Comparison of ENCODE assay signal across 14 mouse cellular contexts in genomic region chr7:34291265-34291664, GRCm38 (mm10). TPM values are rescaled to one million over a fixed set of nuclear protein-coding genes. Genes with fewer than 3 reads are reported as not detected.
DNase-seq lines count a peak whose midpoint lies in the region; ATAC-seq and TF ChIP-seq lines count a peak whose summit lies in the region.
"Had no signal": no experiment of that assay in that cellular context is flagged by ENCODE, and none has a peak within 500 bp of the region (broad histone marks: within the 10 kb centered on the region; RNA-seq: fewer than 3 reads in every experiment).

No protein-coding gene starts in this region.

- no peak for DNase-seq in kidney, adult 9 months
- peak; percentile 23 for DNase-seq in 3T3-L1 (ENCODE audit: low read depth, low spot score)
- DNase-seq in MEL (ENCODE audit: low read depth, low spot score), result peak; percentile 21
- peak; percentile 51 for DNase-seq in lung, postnatal 10 days
- no peak for DNase-seq in spleen, adult 12 weeks (ENCODE audit: low spot score)
- DNase-seq: right cerebral cortex, postnatal 14 days; thymus, postnatal 25 days had no signal

- TF ChIP-seq RAD21 in MEL (IDR thresholded peaks at IDR 0.05; ENCODE audit: low read depth, low read length), result no peak

- no peaks in the 10 kb centered on the region for H3K9me3 ChIP-seq in kidney, embryonic 14.5 days (ENCODE audit: control insufficient read depth, low read length)
- H3K9me3 ChIP-seq in MEL (replicated peaks; ENCODE audit: insufficient read depth, low read length), result no peaks in the 10 kb centered on the region
- H3K9me3 ChIP-seq in forebrain, embryonic 13.5 days (replicated peaks), result no peaks in the 10 kb centered on the region
- H3K9me3 ChIP-seq: G1E; hindbrain, embryonic 10.5 days had no signal

- 58% methylated on average over 1 of the region's 1 CpGs for WGBS in kidney, embryonic 14.5 days
- WGBS in forebrain, embryonic 13.5 days, result 81% methylated on average over 1 of the region's 1 CpGs

- no peaks in the 10 kb centered on the region; the same call in 1 of the 2 replicates for H3K79me2 ChIP-seq in MEL (ENCODE audit: control insufficient read depth, insufficient read depth, low read length, poor library complexity)

- no peak overlapping the region for H3K9ac ChIP-seq in kidney, embryonic 14.5 days (ENCODE audit: low read depth, low read length)
- H3K9ac ChIP-seq in MEL (ENCODE audit: control insufficient read depth, low read depth, low read length, poor library complexity, severe bottlenecking), result no peak overlapping the region
- H3K9ac ChIP-seq in forebrain, embryonic 13.5 days, result no peak overlapping the region
- H3K9ac ChIP-seq: liver, embryonic 14.5 days had no signal

- no peak overlapping the region for H3K4me3 ChIP-seq in kidney, embryonic 14.5 days (ENCODE audit: low read length)
- no peak overlapping the region for H3K4me3 ChIP-seq in MEL (ENCODE audit: control insufficient read depth in 1 of 2, insufficient read depth in 1 of 2, low read depth in 2 of 2, low read length in 2 of 2)
- H3K4me3 ChIP-seq in forebrain, embryonic 13.5 days, result no peak overlapping the region
- H3K4me3 ChIP-seq: hindbrain, embryonic 10.5 days had no signal

- H3K27ac ChIP-seq in kidney, embryonic 14.5 days (ENCODE audit: low read depth, low read length), result peak overlapping the region; percentile 17; the same call in 1 of the 2 replicates
- no peak overlapping the region for H3K27ac ChIP-seq in MEL (ENCODE audit: control insufficient read depth, low read depth, low read length)
- no peak overlapping the region for H3K27ac ChIP-seq in forebrain, embryonic 13.5 days
- H3K27ac ChIP-seq: hindbrain, embryonic 10.5 days; liver, embryonic 14.5 days had no signal

- TF ChIP-seq CTCF in MEL (IDR thresholded peaks at IDR 0.05 in 2 of 3, conservative IDR thresholded peaks at IDR 0.05 in 1 of 3; ENCODE audit: control insufficient read depth in 1 of 3, insufficient read depth in 1 of 3, low read depth in 2 of 3, low read length in 3 of 3, poor library complexity in 1 of 3, severe bottlenecking in 1 of 3), result no peak

- no peak overlapping the region for H3K4me2 ChIP-seq in kidney, embryonic 14.5 days (replicated peaks; ENCODE audit: low read depth, low read length)
- H3K4me2 ChIP-seq in forebrain, embryonic 13.5 days, result no peak overlapping the region

- TF ChIP-seq POLR2A in MEL (IDR thresholded peaks at IDR 0.05; ENCODE audit: control insufficient read depth in 1 of 2, insufficient read depth in 1 of 2, low read depth in 1 of 2, low read length in 2 of 2, poor library complexity in 1 of 2), result no peak

- H3K4me1 ChIP-seq in kidney, embryonic 14.5 days (ENCODE audit: control insufficient read depth, insufficient read depth, low read length), result no peaks in the 10 kb centered on the region
- H3K4me1 ChIP-seq in MEL (ENCODE audit: control insufficient read depth in 1 of 2, insufficient read depth in 2 of 2, low read length in 2 of 2), result peaks cover 2 to 4% of the 10 kb centered on the region in 2 experiments; a peak in 2 of 4 replicates
- no peaks in the 10 kb centered on the region for H3K4me1 ChIP-seq in forebrain, embryonic 13.5 days
- H3K4me1 ChIP-seq: hindbrain, embryonic 10.5 days had no signal

- H3K27me3 ChIP-seq in kidney, embryonic 14.5 days (ENCODE audit: control insufficient read depth, insufficient read depth, low read length), result no peaks in the 10 kb centered on the region
- no peaks in the 10 kb centered on the region for H3K27me3 ChIP-seq in MEL (ENCODE audit: control insufficient read depth in 1 of 2, insufficient read depth in 2 of 2, low read length in 2 of 2)
- no peaks in the 10 kb centered on the region for H3K27me3 ChIP-seq in forebrain, embryonic 13.5 days

- peaks cover 4% of the 10 kb centered on the region; the same call in 1 of the 2 replicates for H3K36me3 ChIP-seq in kidney, embryonic 14.5 days (ENCODE audit: control insufficient read depth, insufficient read depth, low read length)
- peaks cover 0 to 5% of the 10 kb centered on the region in 2 experiments; a peak in 3 of 4 replicates for H3K36me3 ChIP-seq in MEL (ENCODE audit: control insufficient read depth in 1 of 2, insufficient read depth in 2 of 2, low read length in 2 of 2)
- no peaks in the 10 kb centered on the region for H3K36me3 ChIP-seq in forebrain, embryonic 13.5 days (ENCODE audit: poor library complexity, severe bottlenecking)
- H3K36me3 ChIP-seq: hindbrain, embryonic 10.5 days had no signal

- no peak for ATAC-seq in kidney, embryonic 14.5 days (ENCODE audit: low FRiP score, low TSS enrichment)
- no peak for ATAC-seq in forebrain, embryonic 13.5 days
- ATAC-seq: forebrain, embryonic 14.5 days had no signal

- TF ChIP-seq EP300 in MEL (IDR thresholded peaks at IDR 0.05; ENCODE audit: low read depth in 1 of 2, low read length in 2 of 2), result peak in 1 of 2 experiments; percentile 34; a peak in 1 of 4 replicates

TF ChIP-seq in MEL, 35 proteins besides CTCF, POLR2A, EP300 and RAD21:
- TF ChIP-seq CHD1 (IDR thresholded peaks at IDR 0.05; ENCODE audit: low read depth, low read length) (no peak), GATA1 (IDR thresholded peaks at IDR 0.05; ENCODE audit: low read depth, low read length) (peak; percentile 39; the same call in 1 of the 2 replicates)

RNA-seq across cellular contexts. Expression of gene 4931406P16Rik, which starts 22.1 kb away (rescaled TPM):
- polyA plus RNA-seq in kidney, embryonic 14.5 days (2014; fragmentation: Nextera tagmentation; extraction: Ambion mirVana), result 45.5 and 45.7 TPM in 2 replicates
- total RNA-seq in MEL (2012; rRNA removed), result 7.8 and 9.5 TPM in 2 replicates
- 10 to 100 TPM in 1 of 2 experiments, not detected in 1; 18.0 TPM for polyA plus RNA-seq in MEL (2012; ENCODE audit: insufficient read depth in 1 of 2, insufficient read length in 2 of 2, low read depth in 1 of 2, low replicate concordance in 2 of 2, missing spikeins in 1 of 2)
- 25.1 and 26.0 TPM in 2 replicates for polyA plus RNA-seq in forebrain, embryonic 13.5 days (2015; fragmentation: Nextera tagmentation; extraction: Ambion mirVana)

RNA-seq across cellular contexts. Expression of gene Gm6096, which starts 40.4 kb away (rescaled TPM):
- polyA plus RNA-seq in kidney, embryonic 14.5 days (2014; fragmentation: Nextera tagmentation; extraction: Ambion mirVana), result 0.69 TPM in 1 of 2 replicates, not detected in the other
- not detected in 2 replicates for total RNA-seq in MEL (2012; rRNA removed)
- polyA plus RNA-seq in MEL (2012; ENCODE audit: insufficient read depth in 1 of 2, insufficient read length in 2 of 2, low read depth in 1 of 2, low replicate concordance in 2 of 2, missing spikeins in 1 of 2), result not detected
- polyA plus RNA-seq in forebrain, embryonic 13.5 days (2015; fragmentation: Nextera tagmentation; extraction: Ambion mirVana), result not detected in 2 replicates
- total RNA-seq: G1E; layer of hippocampus, adult 8-10 months had no signal
- polyA plus RNA-seq: forebrain, embryonic 14.5 days; G1E; hindbrain, embryonic 10.5 days had no signal

Comparison
In these comparisons a context has a peak if more than half of its experiments do, and no peak if none do; other contexts are left out.
1. DNase-seq: peak in 3T3-L1 (single experiment), MEL (single experiment) and lung, postnatal 10 days (single experiment); none in kidney, adult 9 months (single experiment) and spleen, adult 12 weeks (single experiment).